ENCODE assay signal across 8 mouse cellular contexts in the genomic region with DNA sequence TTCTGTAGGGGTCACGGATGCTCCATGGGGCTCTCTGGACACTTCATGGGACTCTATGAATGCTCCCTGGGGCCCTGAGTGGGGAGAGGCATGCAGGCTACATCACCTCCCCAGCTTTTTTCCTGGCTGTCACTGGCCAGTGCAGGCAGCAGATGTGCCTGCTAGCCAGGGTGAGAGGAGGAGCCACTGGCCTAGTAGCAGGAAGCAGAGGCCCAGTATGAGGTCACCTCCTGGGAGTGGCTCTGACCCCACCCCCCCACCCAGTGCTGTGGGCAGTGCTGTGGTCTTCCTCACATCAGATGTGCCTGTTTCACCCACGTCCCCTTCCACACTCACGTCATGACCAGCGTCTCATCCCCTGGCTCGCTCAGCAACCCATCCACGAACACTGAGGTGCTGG.
DNase-seq lines count a peak whose midpoint lies in the region; ATAC-seq lines count a peak whose summit lies in the region.
"Had no signal": no experiment of that assay in that cellular context is flagged by ENCODE, and none has a peak within 500 bp of the region (broad histone marks: within the 10 kb centered on the region; RNA-seq: fewer than 3 reads in every experiment).

No protein-coding gene starts in this region.

- H3K4me2 ChIP-seq in hindbrain, embryonic 14.5 days (replicated peaks) = no peak overlapping the region
- no peak overlapping the region for H3K4me2 ChIP-seq in midbrain, embryonic 13.5 days (replicated peaks)
- H3K4me2 ChIP-seq: liver, embryonic 11.5 days had no signal

- peak overlapping the region; percentile 54 for H3K27ac ChIP-seq in hindbrain, embryonic 10.5 days
- no peak overlapping the region for H3K27ac ChIP-seq in hindbrain, embryonic 14.5 days
- H3K27ac ChIP-seq in midbrain, embryonic 13.5 days = peak overlapping the region; percentile 75

- ATAC-seq in hindbrain, embryonic 14.5 days (ENCODE audit: low FRiP score) = no peak
- peak; percentile 15; the same call in 1 of the 2 replicates for ATAC-seq in midbrain, embryonic 13.5 days

- H3K27me3 ChIP-seq in hindbrain, embryonic 10.5 days (ENCODE audit: insufficient read depth, poor library complexity, severe bottlenecking) = no peaks in the 10 kb centered on the region
- no peaks in the 10 kb centered on the region for H3K27me3 ChIP-seq in hindbrain, embryonic 14.5 days (ENCODE audit: control insufficient read depth, insufficient read depth, low read length)
- no peaks in the 10 kb centered on the region for H3K27me3 ChIP-seq in midbrain, embryonic 13.5 days

- H3K4me3 ChIP-seq in hindbrain, embryonic 10.5 days = no peak overlapping the region
- H3K4me3 ChIP-seq in hindbrain, embryonic 14.5 days (replicated peaks; ENCODE audit: low read length) = no peak overlapping the region
- no peak overlapping the region for H3K4me3 ChIP-seq in midbrain, embryonic 13.5 days (replicated peaks)

- H3K9me3 ChIP-seq in hindbrain, embryonic 10.5 days = no peaks in the 10 kb centered on the region
- H3K9me3 ChIP-seq in hindbrain, embryonic 14.5 days (ENCODE audit: control insufficient read depth, low read length) = no peaks in the 10 kb centered on the region
- no peaks in the 10 kb centered on the region for H3K9me3 ChIP-seq in midbrain, embryonic 13.5 days

- H3K9ac ChIP-seq in hindbrain, embryonic 14.5 days = no peak overlapping the region
- no peak overlapping the region for H3K9ac ChIP-seq in midbrain, embryonic 13.5 days (replicated peaks)

- no peaks in the 10 kb centered on the region for H3K36me3 ChIP-seq in hindbrain, embryonic 10.5 days
- peaks cover 4% of the 10 kb centered on the region; the same call in 1 of the 2 replicates for H3K36me3 ChIP-seq in hindbrain, embryonic 14.5 days (replicated peaks; ENCODE audit: control insufficient read depth, insufficient read depth)
- peaks cover 17% of the 10 kb centered on the region for H3K36me3 ChIP-seq in midbrain, embryonic 13.5 days

- peaks cover 20% of the 10 kb centered on the region for H3K4me1 ChIP-seq in hindbrain, embryonic 10.5 days (replicated peaks)
- peaks cover 15% of the 10 kb centered on the region for H3K4me1 ChIP-seq in hindbrain, embryonic 14.5 days (replicated peaks; ENCODE audit: control insufficient read depth, insufficient read depth, low read length)
- H3K4me1 ChIP-seq in midbrain, embryonic 13.5 days (replicated peaks) = peaks cover 27% of the 10 kb centered on the region

- 92% methylated on average over 6 of the region's 6 CpGs for WGBS in hindbrain, embryonic 10.5 days
- 91% methylated on average over 6 of the region's 6 CpGs for WGBS in hindbrain, embryonic 14.5 days
- 93% methylated on average over 6 of the region's 6 CpGs for WGBS in midbrain, embryonic 13.5 days

- no peak for DNase-seq in hindbrain, embryonic 10.5 days (ENCODE audit: low spot score)
- no peak for DNase-seq in hindbrain, embryonic 14.5 days (ENCODE audit: low spot score)
- peak; percentile 5 for DNase-seq in thymus, postnatal 4 days
- DNase-seq in thymus, postnatal 14 days = no peak
- no peak for DNase-seq in yolk sac, embryonic 10.5 days (ENCODE audit: low spot score)
- DNase-seq in layer of hippocampus, adult 9-11 months = no peak
